8 mouse cellular contexts compared by ENCODE assay signal in genomic region chr14:55094704-55095231, GRCm38 (mm10). TPM values are rescaled to one million over a fixed set of nuclear protein-coding genes. Genes with fewer than 3 reads are reported as not detected.
DNase-seq lines count a peak whose midpoint lies in the region; ATAC-seq and TF ChIP-seq lines count a peak whose summit lies in the region.

Gene Thtpa (plus strand): TSS chr14:55094784.

- peak; percentile 60 for ATAC-seq in erythroblast, adult 5-6 weeks (replicated peaks; ENCODE audit: low FRiP score, poor library complexity, severe bottlenecking)
- ATAC-seq in heart, embryonic 13.5 days (ENCODE audit: extremely low read depth, insufficient number of reproducible peaks, low FRiP score, low TSS enrichment): peak; percentile 38; the same call in 1 of the 2 replicates
- ATAC-seq in kidney, postnatal 0 days (replicated peaks; ENCODE audit: low FRiP score, low read depth): peak; percentile 58
- peak; percentile 54 for ATAC-seq in liver, embryonic 14.5 days (ENCODE audit: insufficient read depth)

- peak; percentile 65 for DNase-seq in CD4-positive helper T cell, adult 2 months (ENCODE audit: low read depth, low spot score)
- DNase-seq in kidney, postnatal 0 days (ENCODE audit: low spot score): peak; percentile 82
- peak in 2 of 3 experiments; percentile 42 to 54 for DNase-seq in liver, embryonic 14.5 days (ENCODE audit: low read depth in 3 of 3, low spot score in 3 of 3)
- DNase-seq in neural tube, embryonic 10.5 days (ENCODE audit: extremely low spot score, low spot score): peak; percentile 87
- DNase-seq in testis, postnatal 10 days (ENCODE audit: low spot score): peak; percentile 88

- H3K4me3 ChIP-seq in bone marrow, adult 2 months (replicated peaks; ENCODE audit: control insufficient read depth, low read depth, low read length): peak within 1 kb of the TSS; percentile 78
- peak within 1 kb of the TSS; percentile 81 for H3K4me3 ChIP-seq in heart, embryonic 13.5 days
- peak within 1 kb of the TSS; percentile 71 for H3K4me3 ChIP-seq in kidney, postnatal 0 days (replicated peaks; ENCODE audit: low read depth, low read length)
- H3K4me3 ChIP-seq in liver, embryonic 14.5 days (ENCODE audit: insufficient read depth in 1 of 2, low read depth in 2 of 2, low read length in 2 of 2): peak within 1 kb of the TSS; percentile 74 to 99

- no peaks in the 10 kb centered on the region for H3K9me3 ChIP-seq in heart, embryonic 13.5 days
- H3K9me3 ChIP-seq in kidney, postnatal 0 days (replicated peaks; ENCODE audit: low read length): no peaks in the 10 kb centered on the region
- H3K9me3 ChIP-seq in liver, embryonic 14.5 days (ENCODE audit: control insufficient read depth, low read length): no peaks in the 10 kb centered on the region

- H3K4me1 ChIP-seq in bone marrow, adult 2 months (ENCODE audit: control insufficient read depth, insufficient read depth, low read length): peaks cover 4% of the 10 kb centered on the region
- peaks cover 42% of the 10 kb centered on the region for H3K4me1 ChIP-seq in heart, embryonic 13.5 days
- H3K4me1 ChIP-seq in kidney, postnatal 0 days (replicated peaks; ENCODE audit: insufficient read depth, low read length): peaks cover 20% of the 10 kb centered on the region
- peaks cover 4 to 16% of the 10 kb centered on the region in 2 experiments; a peak in 3 of 4 replicates for H3K4me1 ChIP-seq in liver, embryonic 14.5 days (replicated peaks; ENCODE audit: control insufficient read depth in 2 of 2, insufficient read depth in 2 of 2, low read length in 1 of 2)

- no peak; the same call in 1 of the 2 replicates for TF ChIP-seq POLR2A in bone marrow, adult 2 months (IDR thresholded peaks at IDR 0.05; ENCODE audit: borderline replicate concordance, control insufficient read depth, low read depth, low read length)

- no peak for TF ChIP-seq EP300 in liver, embryonic 14.5 days (IDR thresholded peaks at IDR 0.05; ENCODE audit: low read depth)

- no peak for TF ChIP-seq CTCF in bone marrow, adult 2 months (IDR thresholded peaks at IDR 0.05; ENCODE audit: control insufficient read depth, insufficient read depth, low read length)
- no peak for TF ChIP-seq CTCF in kidney, postnatal 0 days (IDR thresholded peaks at IDR 0.05; ENCODE audit: low read depth)
- no peak for TF ChIP-seq CTCF in liver, embryonic 14.5 days (IDR thresholded peaks at IDR 0.05; ENCODE audit: low read depth)

- peaks cover 26% of the 10 kb centered on the region for H3K36me3 ChIP-seq in heart, embryonic 13.5 days
- peaks cover 6% of the 10 kb centered on the region; the same call in 1 of the 2 replicates for H3K36me3 ChIP-seq in kidney, postnatal 0 days (ENCODE audit: insufficient read depth, low read length)
- no peaks in the 10 kb centered on the region; the same call in 1 of the 2 replicates for H3K36me3 ChIP-seq in liver, embryonic 14.5 days (replicated peaks; ENCODE audit: control insufficient read depth, insufficient read depth, low read depth)

- H3K4me2 ChIP-seq in heart, embryonic 13.5 days: peak within 1 kb of the TSS; percentile 82
- H3K4me2 ChIP-seq in kidney, postnatal 0 days (ENCODE audit: low read length): peak within 1 kb of the TSS; percentile 81
- H3K4me2 ChIP-seq in liver, embryonic 14.5 days (ENCODE audit: low read depth): peak within 1 kb of the TSS; percentile 71

- WGBS in bone marrow, adult 2 months: under 1% methylated on average over 30 of the region's 30 CpGs
- WGBS in heart, embryonic 13.5 days: under 1% methylated on average over 30 of the region's 30 CpGs
- WGBS in kidney, postnatal 0 days: under 1% methylated on average over 30 of the region's 30 CpGs
- WGBS in liver, embryonic 14.5 days (ENCODE audit: insufficient replicate concordance): under 1% methylated on average over 30 of the region's 30 CpGs

- H3K27me3 ChIP-seq in heart, embryonic 13.5 days (replicated peaks): 0 out of 2 replicates have a peak, but pooled peaks cover 4% of the 10 kb centered on the region
- H3K27me3 ChIP-seq in kidney, postnatal 0 days (ENCODE audit: insufficient read depth, low read length): no peaks in the 10 kb centered on the region
- no peaks in the 10 kb centered on the region; the same call in 1 of the 2 replicates for H3K27me3 ChIP-seq in liver, embryonic 14.5 days (ENCODE audit: control insufficient read depth, insufficient read depth, low read length)

- H3K27ac ChIP-seq in bone marrow, adult 2 months (ENCODE audit: control insufficient read depth, insufficient read depth, low read depth, low read length, poor library complexity): peak within 1 kb of the TSS; percentile 59
- peak within 1 kb of the TSS; percentile 75 for H3K27ac ChIP-seq in heart, embryonic 13.5 days (replicated peaks)
- H3K27ac ChIP-seq in kidney, postnatal 0 days: peak within 1 kb of the TSS; percentile 84
- H3K27ac ChIP-seq in liver, embryonic 14.5 days: peak within 1 kb of the TSS; percentile 18

- peak within 1 kb of the TSS; percentile 89 for H3K9ac ChIP-seq in heart, embryonic 13.5 days
- peak within 1 kb of the TSS; percentile 75 for H3K9ac ChIP-seq in kidney, postnatal 0 days (ENCODE audit: low read depth, low read length)
- peak within 1 kb of the TSS; percentile 73 for H3K9ac ChIP-seq in liver, embryonic 14.5 days (replicated peaks)

RNA-seq across cellular contexts. Expression of gene Thtpa, which starts in this region (rescaled TPM):
- polyA plus RNA-seq in bone marrow, adult 2 months (2011; ENCODE audit: insufficient read depth, insufficient read length, low replicate concordance, missing spikeins): 2.6 and 6.5 TPM in 2 replicates
- total RNA-seq in erythroblast, adult 5-6 weeks (2015; ENCODE audit: low replicate concordance): 0.19 and 1.7 TPM in 2 replicates
- total RNA-seq in erythroblast, adult 5-6 weeks (2017; ENCODE audit: low replicate concordance): 1.4 and 1.6 TPM in 2 replicates
- polyA plus RNA-seq in heart, embryonic 13.5 days (2015; fragmentation: Nextera tagmentation; extraction: Ambion mirVana): 13.8 and 15.9 TPM in 2 replicates
- polyA plus RNA-seq in kidney, postnatal 0 days (2015; fragmentation: Nextera tagmentation; extraction: Ambion mirVana): 20.8 and 21.6 TPM in 2 replicates
- 2.0 and 2.6 TPM in 2 replicates for polyA plus RNA-seq in liver, embryonic 14.5 days (2012; rRNA removed)
- 4.3 and 4.6 TPM in 2 replicates for polyA plus RNA-seq in liver, embryonic 14.5 days (2014; fragmentation: Nextera tagmentation; extraction: Ambion mirVana)

Comparison
In these comparisons a context has a peak if more than half of its experiments do, and no peak if none do; other contexts are left out.
1. Peak in every context shown above with its lines: DNase-seq, ATAC-seq, H3K4me3 ChIP-seq and H3K27ac ChIP-seq.
2. H3K27ac ChIP-seq: peak in every context shown above with its lines; median percentile 84 in kidney, postnatal 0 days; 75 in heart, embryonic 13.5 days; 59 in bone marrow, adult 2 months; 18 in liver, embryonic 14.5 days.